Mouse (Mus musculus) macrophage (primary cell): ENCODE measurements around the gene Cep131. TPM values are rescaled to one million over a fixed set of nuclear protein-coding genes. Genes with fewer than 3 reads are reported as not detected.

ENCODE experiments used
- H3K27ac ChIP-seq: fragments of 350-480 bp; formaldehyde crosslinking; 2 replicates; pipeline ENCODE4 v1.9.0; 2021
- H3K36me3 ChIP-seq: fragments of 350-480 bp; formaldehyde crosslinking; 2 replicates; pipeline ENCODE4 v1.9.0; 2021; ENCODE audit errors: inconsistent target
- H3K4me3 ChIP-seq: fragments of 350-480 bp; formaldehyde crosslinking; 2 replicates; pipeline ENCODE4 v1.9.0; 2021; ENCODE audit errors: inconsistent target
- H3K79me2 ChIP-seq: fragments of 350-480 bp; formaldehyde crosslinking; 2 replicates; pipeline ENCODE4 v1.9.0; 2021; ENCODE audit errors: inconsistent target
- WGBS: methylation state at CpG from one replicate; pipeline ENCODE4 v1.1.7; 2026; ENCODE audit warnings: inconsistent platforms; ENCODE audit not compliant: missing documents; 5-methylcytosine and 5-hydroxymethylcytosine counted together
- polyA plus RNA-seq: library from polyadenylated mRNA; stranded (reverse); fragments of 250-400 nt; gene quantifications from 3 replicates; pipeline ENCODE4 v1.2.4, GENCODE M21; 2018; ENCODE audit warnings: inconsistent platforms
- total RNA-seq, 78 experiments: library from RNA; depleted of rRNA; stranded (reverse); fragments of 250-400 nt; gene quantifications; 1 replicate in 9 of 78; 2 replicates in 24 of 78; 3 replicates in 43 of 78; 4 replicates in 2 of 78; pipeline ENCODE4 v1.2.4; 2018; ENCODE audit warnings: inconsistent platforms in 56 of 78

The Cep131 gene
- total RNA-seq (2018; cell fraction: chromatin; rRNA removed) = 10 to 100 TPM in 18 of 26 experiments, 1 to 10 TPM in 8; 2.3 to 49.0 (median 19.7) TPM
- 10 to 100 TPM in 2 of 26 experiments, 1 to 10 TPM in 24; 3.4 to 11.6 (median 5.4) TPM for total RNA-seq (2018; cell fraction: cytosol; rRNA removed)
- total RNA-seq (2018; cell fraction: nucleus; rRNA removed) = 10 to 100 TPM in 12 of 26 experiments, 1 to 10 TPM in 14; 1.4 to 22.6 (median 9.3) TPM
- 5.6 to 6.3 TPM (median 5.7 TPM) in 3 replicates for polyA plus RNA-seq

DNA sequence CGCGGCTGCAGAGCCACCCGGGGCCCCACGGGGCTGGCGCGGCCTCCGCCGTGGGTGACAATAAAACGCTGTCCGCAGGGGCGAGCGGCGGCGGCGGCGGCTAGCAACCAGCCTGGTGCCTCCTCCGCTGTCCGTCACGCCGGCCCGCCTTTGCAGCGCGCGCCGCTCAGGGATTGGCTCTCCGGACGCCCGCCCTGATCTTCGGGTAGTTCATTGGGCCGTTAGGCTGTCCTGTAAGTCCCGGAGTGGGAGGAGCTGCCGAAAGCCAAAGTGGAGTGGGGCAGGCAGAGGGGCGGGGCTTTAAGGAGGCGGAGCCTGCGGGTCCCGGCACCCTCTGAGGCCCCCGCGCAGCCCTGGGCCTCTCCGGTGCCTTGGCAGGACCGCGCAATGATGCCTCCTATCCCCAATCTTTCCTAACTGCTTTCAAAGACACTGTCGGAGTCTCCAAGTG is at the start of gene Cep131:
Gene Cep131 (minus strand): TSS at position 126 of the 451 bp plus-strand sequence.
- peaks cover 12% of the 10 kb centered on the region; the same call in 1 of the 2 replicates for H3K36me3 ChIP-seq
- H3K4me3 ChIP-seq = peak within 1 kb of the TSS; percentile 22
- under 1% methylated on average over 42 of the region's 42 CpGs for WGBS
- H3K27ac ChIP-seq = no peak within 1 kb of the TSS
- no peaks in the 10 kb centered on the region for H3K79me2 ChIP-seq

DNA sequence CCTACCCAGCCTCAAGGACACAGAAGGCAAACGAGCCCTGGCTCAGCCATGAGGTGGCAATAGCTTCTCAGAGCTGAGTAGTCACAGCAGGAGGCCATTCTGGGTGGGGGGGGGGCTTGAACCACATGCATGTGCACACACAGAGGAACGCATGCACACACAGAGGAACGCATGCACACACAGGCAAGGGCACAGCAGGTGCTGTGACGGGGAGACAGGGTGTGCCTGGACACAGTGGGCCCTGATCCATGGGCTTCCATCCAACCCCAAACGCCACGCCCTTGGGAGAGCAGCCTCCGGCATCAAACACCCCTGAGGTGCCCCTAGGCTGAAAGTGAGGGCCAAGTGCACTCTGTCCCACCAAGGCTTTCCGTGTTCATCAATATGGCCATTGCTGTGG is 49.6 kb upstream of the Cep131 start:
- peaks cover 59% of the 10 kb centered on the region for H3K36me3 ChIP-seq
- WGBS = 95% methylated on average over 8 of the region's 8 CpGs
- no peak overlapping the region for H3K27ac ChIP-seq
- H3K4me3 ChIP-seq = no peak overlapping the region
- peaks cover 78% of the 10 kb centered on the region for H3K79me2 ChIP-seq

DNA sequence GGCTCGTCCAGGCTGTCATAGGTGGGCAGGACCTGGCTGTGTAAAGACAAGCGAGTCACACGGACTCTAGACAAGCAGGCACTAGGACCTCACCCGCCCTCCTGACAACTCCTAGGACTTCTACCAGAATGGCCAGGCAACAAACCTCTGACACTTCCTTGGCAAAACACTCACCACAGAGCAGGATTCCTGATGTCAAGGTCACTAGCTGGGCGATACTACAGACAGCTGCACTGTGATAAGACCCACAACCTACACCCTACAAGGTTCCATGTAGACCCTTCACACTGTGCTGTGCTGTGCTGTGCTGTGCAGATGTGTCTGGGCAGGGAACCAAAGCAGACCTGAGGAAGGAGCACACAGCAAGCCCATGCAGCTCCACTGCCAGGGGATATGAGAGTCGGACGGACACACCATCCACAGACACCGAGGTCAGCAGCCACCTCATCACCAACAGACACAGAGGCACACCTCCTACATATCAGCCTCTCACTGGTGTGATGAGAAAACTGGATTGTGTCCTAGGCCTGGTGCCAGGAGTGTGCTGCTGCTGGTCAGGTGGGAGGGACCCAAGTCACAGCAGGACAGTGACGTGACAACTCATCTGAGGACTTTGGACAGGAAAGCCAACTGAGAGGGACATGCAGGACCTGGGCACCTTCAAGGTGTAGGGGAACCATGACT is 48.4 kb upstream of the Cep131 start:
- Histone ChIP-seq H3K27ac (no peak overlapping the region), H3K4me3 (no peak overlapping the region), H3K79me2 (peaks cover 70% of the 10 kb centered on the region), H3K36me3 (peaks cover 56% of the 10 kb centered on the region)
- 96% methylated on average over 9 of the region's 9 CpGs for WGBS

DNA sequence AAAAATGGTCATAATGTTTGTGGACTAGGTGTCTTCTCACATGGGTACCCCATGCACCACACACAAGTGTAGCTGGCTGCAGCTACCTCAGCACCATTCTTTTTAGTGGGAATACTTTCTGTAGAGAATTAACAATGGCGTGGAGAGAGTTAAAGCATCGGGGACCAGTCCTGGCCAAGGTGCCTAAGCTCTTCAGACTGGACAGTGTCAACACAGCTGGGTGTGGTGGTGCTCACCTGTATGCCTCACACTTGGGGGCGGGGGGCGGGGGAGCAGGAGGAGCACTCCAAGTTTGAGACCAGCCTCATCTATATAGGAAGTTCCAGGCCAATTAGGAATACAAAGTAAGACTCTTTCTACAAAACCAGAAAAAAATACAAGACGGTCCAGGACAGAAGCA is 47.5 kb upstream of the Cep131 start:
- Histone ChIP-seq H3K36me3 (peaks cover 59% of the 10 kb centered on the region), H3K27ac (no peak overlapping the region), H3K4me3 (no peak overlapping the region), H3K79me2 (peaks cover 61% of the 10 kb centered on the region)
- WGBS = 96% methylated on average over 5 of the region's 5 CpGs

DNA sequence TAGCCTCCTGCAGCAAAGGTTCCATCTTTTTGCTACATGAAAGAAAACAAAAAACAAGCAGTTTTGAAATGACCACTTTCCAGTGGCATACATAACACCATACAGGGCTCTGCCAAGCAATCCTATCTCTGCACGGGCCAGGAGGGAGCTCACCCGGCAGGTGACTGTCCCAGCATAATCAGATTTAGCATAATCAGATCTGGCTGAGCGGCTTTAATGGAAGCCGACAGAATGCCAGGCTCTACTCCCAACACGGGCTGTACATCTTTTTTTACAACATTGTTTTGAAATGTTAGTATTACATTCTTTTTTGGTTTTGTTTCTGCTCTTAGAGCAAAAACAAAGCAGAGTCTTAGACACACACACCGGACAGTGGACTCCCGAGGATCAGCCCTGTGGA is 42.7 kb upstream of the Cep131 start:
- peaks cover 56% of the 10 kb centered on the region for H3K36me3 ChIP-seq
- no peak overlapping the region for H3K27ac ChIP-seq
- no peak overlapping the region for H3K4me3 ChIP-seq
- WGBS = 94% methylated on average over 6 of the region's 7 CpGs
- peaks cover 26% of the 10 kb centered on the region; the same call in 1 of the 2 replicates for H3K79me2 ChIP-seq

DNA sequence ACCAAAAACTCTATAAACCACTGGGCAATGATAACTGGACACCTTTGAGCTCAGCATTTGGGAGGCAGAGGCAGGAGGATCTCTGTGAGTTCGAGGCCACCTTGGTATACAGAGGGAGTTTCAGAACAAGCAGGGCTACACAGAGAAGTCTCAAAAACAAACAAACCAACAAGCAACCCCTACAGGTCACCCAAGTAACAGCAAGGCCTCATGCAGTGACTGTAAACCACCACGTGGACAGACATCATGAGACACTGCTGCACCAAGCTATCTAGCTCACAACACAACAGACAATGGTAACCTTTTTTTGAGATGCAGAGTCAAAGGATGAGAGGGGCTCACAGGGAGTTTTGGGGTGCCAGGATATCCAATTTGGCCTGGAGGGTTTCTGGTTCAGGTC is 40.2 kb upstream of the Cep131 start:
- H3K36me3 ChIP-seq = peaks cover 68% of the 10 kb centered on the region

DNA sequence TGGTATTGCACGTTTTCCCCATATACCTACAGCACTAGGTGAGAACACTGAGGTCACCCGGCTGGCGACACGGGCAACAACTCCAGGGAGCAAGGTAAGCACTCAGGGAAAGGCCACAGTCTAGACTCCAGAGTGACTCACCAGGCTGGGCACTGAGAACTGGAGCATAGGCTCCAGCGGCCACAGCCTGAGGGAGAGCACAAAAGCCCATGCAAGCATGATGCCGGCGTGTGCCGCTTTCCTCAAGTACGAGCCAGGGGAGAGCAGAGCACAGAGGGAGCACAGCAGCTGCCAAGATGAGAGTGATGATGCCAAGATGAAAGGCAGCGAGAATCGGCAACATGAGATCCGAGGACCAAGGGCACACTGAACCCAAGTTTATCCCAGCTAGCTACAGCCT is 35.5 kb upstream of the Cep131 start:
- Histone ChIP-seq H3K4me3 (no peak overlapping the region), H3K27ac (no peak overlapping the region), H3K36me3 (peaks cover 67% of the 10 kb centered on the region), H3K79me2 (peaks cover 12% of the 10 kb centered on the region; the same call in 1 of the 2 replicates)
- WGBS = 97% methylated on average over 12 of the region's 12 CpGs

More for the DNA sequence above, 40.2 kb upstream of the Cep131 start:
- WGBS = 96% methylated on average over 2 of the region's 2 CpGs
- H3K27ac ChIP-seq = no peak overlapping the region
- H3K79me2 ChIP-seq = peaks cover 21% of the 10 kb centered on the region; the same call in 1 of the 2 replicates
- no peak overlapping the region for H3K4me3 ChIP-seq

DNA sequence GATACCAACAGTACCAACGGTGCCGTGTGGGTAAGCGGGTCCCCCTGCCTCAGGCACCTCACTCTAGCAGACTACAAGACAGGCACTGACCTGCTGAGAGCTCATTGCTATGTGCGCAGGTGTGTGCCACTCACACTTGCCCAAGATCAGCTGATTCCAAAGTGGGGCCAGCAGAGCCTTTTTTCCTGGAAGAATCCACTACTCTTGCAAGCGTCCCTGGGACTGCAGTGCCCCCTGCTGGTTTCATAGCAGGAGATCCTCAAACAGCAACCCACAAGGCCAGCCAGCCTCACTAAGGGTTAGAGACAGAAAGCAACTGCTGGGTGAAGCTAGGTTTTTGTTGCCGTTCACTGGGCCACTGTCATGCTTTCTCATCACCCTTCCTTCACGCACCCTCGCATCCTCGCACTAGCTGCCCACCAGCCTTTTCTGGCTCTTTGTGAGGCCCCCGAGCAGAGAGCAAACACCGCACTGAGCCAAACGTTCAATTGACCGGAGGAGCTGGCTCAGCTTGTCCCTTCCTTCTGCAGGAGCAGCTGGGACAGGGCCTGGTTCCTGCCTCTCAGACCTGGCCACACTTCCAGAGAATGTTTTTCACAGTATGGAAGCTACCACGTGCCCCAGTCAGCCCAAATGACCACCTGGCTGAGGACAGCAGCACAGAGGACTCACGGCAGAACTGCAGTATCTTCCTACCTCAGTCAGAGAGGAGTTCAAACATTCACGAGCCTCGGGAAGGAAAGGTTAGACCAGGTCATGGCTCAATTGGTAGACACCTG is 34.2 kb upstream of the Cep131 start:
- no peak overlapping the region for H3K4me3 ChIP-seq
- peaks cover 8% of the 10 kb centered on the region; the same call in 1 of the 2 replicates for H3K79me2 ChIP-seq
- no peak overlapping the region for H3K27ac ChIP-seq
- 93% methylated on average over 17 of the region's 17 CpGs for whole genome bisulfite sequencing
- peaks cover 75% of the 10 kb centered on the region for H3K36me3 ChIP-seq

DNA sequence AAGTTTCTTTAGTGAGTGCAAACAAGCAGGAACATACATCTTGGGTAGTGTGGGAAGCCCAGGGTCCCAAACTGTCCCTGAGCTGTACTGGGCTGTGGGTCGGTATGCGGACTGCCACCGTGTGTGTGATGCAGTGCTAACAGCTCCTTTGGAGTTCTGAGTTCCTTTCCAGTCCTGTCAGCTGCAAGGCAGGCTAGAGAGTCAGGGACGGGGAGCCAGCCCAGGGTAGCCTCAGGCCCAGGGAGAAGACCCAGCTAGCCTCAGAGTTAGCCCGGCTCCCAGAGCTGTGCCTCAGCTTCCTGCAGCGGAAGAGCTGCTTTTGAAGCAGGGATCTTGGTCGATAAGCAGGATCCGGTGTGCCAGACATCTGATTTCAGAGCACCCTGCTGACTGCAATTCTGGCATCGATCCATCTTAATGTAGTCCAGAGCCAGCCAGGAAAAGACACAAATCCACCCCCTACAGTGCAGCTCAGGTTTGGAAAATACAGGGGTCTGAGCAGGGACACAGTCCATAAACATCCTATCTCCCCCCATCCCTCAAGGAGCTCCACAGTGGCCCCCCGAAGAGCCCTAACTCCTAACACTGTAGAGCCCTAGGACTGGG is 33.4 kb upstream of the Cep131 start:
- H3K79me2 ChIP-seq = peaks cover 5% of the 10 kb centered on the region; the same call in 1 of the 2 replicates
- H3K36me3 ChIP-seq = peaks cover 79% of the 10 kb centered on the region
- H3K27ac ChIP-seq = no peak overlapping the region
- no peak overlapping the region for H3K4me3 ChIP-seq
- 96% methylated on average over 10 of the region's 10 CpGs for WGBS

DNA sequence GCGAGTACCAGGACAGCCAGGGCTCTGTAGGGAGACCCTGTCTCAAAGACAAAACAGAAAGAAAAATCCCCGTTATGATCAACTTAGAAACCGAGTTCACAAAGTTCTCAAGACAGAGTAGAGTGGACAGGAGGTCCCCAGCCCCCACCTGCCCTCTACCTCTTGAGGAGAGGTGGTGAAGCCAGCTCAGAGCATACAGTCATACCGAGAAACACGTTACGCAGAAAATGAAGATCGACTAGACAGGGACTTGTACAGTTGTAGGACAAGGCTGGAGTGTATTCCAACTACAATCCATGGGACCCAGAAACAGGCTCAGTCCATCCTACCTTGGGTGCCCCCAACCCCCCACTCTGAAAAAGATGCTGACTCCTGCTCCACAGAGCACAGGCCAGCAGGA is 32.5 kb upstream of the Cep131 start:
- no peak overlapping the region for H3K4me3 ChIP-seq
- peaks cover 77% of the 10 kb centered on the region for H3K36me3 ChIP-seq
- no peaks in the 10 kb centered on the region; the same call in 1 of the 2 replicates for H3K79me2 ChIP-seq
- 90% methylated on average over 7 of the region's 7 CpGs for WGBS
- no peak overlapping the region for H3K27ac ChIP-seq

DNA sequence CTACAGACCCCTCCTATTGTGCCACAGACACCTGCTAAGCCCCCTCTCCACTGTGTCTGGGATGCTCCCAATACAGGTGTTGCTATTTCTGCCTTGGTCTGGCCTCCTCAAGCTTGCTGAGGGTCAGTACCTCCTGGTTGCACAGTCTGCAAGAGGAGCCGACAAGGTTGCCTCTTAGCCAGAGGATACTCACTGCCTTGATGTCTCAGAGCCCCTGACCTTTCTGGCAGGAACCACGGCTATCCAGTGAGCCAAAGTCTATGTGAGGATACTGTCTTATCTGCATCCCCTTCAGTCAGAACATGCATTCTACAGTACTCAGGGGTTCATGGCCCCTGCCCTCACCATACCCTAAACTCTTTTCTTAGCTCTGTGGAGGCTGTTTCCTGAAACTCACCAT is 31.0 kb upstream of the Cep131 start:
- Histone ChIP-seq H3K36me3 (peaks cover 69% of the 10 kb centered on the region), H3K27ac (no peak overlapping the region), H3K4me3 (no peak overlapping the region), H3K79me2 (no peaks in the 10 kb centered on the region; the same call in 1 of the 2 replicates)
- 83% methylated on average over 2 of the region's 2 CpGs for WGBS

DNA sequence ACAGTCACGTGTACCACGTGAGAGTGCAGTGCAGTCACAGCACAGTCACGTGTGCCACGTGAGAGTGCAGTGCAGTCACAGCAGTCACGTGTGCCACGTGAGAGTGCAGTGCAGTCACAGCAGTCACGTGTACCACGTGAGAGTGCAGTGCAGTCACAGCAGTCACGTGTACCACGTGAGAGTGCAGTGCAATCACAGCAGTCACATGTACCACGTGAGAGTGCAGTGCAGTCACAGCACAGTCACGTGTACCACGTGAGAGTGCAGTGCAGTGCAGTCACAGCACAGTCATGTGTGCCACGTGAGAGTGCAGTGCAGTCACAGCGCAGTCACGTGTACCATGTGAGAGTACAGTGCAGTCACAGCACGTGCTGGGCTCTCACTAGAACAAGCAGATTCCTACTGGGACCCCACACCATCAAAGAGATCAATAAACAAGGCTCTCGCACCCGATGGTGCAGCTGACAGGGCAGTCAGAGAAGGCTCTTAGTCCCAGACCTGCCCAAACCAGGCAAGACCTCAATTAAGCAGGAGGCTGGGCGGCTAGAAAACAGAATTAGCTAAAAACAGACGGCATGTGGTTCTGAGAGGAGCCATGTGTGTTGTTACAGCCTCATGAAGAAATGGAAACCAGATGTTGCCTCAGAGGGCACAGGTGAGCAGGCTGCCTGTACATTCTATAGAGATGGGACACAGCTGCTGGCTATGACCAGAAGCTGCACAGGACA is 28.0 kb upstream of the Cep131 start:
- Histone ChIP-seq H3K4me3 (no peak overlapping the region), H3K27ac (no peak overlapping the region), H3K36me3 (peaks cover 63% of the 10 kb centered on the region), H3K79me2 (no peaks in the 10 kb centered on the region)
- WGBS = 96% methylated on average over 21 of the region's 21 CpGs

DNA sequence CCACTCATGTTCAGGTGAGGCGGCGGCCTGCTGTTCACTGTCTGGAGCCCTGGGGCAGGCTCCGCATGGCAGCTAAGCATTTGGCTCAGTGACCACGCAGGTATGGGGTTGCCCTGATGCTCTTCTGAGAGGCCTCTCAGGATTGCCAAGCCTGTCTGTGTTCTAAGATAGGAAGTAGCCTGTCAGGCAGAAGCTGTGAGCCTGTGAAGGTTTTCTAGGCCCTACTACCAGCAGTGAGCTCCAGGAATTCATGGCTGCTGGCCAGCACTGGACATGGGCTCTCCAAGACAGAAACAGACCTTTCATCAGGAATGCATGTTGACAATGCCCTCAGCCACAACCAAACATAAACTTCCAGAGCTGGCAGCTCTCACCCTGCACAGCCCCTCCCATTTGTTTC is 25.5 kb upstream of the Cep131 start:
- peaks cover 69% of the 10 kb centered on the region for H3K36me3 ChIP-seq
- 93% methylated on average over 4 of the region's 4 CpGs for WGBS

DNA sequence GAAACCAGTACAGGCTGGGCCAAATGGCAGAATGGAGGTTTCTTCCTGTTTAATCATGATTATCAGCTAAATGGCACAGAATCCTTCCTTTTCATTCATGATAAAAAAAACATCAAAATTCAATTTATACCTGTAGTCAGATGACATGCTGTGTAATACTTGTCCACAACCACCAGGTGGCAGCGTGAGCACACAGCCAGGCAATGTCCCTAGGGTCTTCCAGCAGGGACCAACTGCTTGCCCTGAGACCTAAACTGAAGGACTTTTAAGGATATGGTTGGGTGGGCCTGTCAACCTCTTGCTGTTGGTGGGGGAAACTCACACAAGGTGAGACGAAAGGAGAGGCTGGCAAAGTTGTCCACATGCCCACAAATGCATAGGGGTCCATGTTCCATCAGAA is 24.4 kb upstream of the Cep131 start:
- H3K79me2 ChIP-seq = no peaks in the 10 kb centered on the region
- WGBS = 50% methylated on average over 2 of the region's 2 CpGs
- H3K27ac ChIP-seq = no peak overlapping the region
- H3K4me3 ChIP-seq = no peak overlapping the region
- peaks cover 69% of the 10 kb centered on the region for H3K36me3 ChIP-seq

More for the DNA sequence above, 25.5 kb upstream of the Cep131 start:
- Histone ChIP-seq H3K79me2 (no peaks in the 10 kb centered on the region), H3K4me3 (no peak overlapping the region), H3K27ac (no peak overlapping the region)
